Mouse (Mus musculus): ENCODE results near the gene Atp6v0b.
A peak's percentile ranks its signal among the peaks of the same experiment; 100 is the strongest.

Gene Atp6v0b

GRCm38 (mm10) chr4:117908834-117909453 lies 21.8 kb upstream of the Atp6v0b start:
- no peak for DNase-seq (ENCODE audit: low spot score)

GRCm38 (mm10) chr4:117906196-117906595 lies 19.1 kb upstream of the Atp6v0b start:
- no peak for DNase-seq (ENCODE audit: low spot score)

GRCm38 (mm10) chr4:117904761-117905160 lies 17.6 kb upstream of the Atp6v0b start:
- DNase-seq (ENCODE audit: low spot score), result no peak

GRCm38 (mm10) chr4:117904094-117904493 lies 17.0 kb upstream of the Atp6v0b start:
- DNase-seq (ENCODE audit: low spot score), result no peak

GRCm38 (mm10) chr4:117898111-117898510 lies 11.0 kb upstream of the Atp6v0b start:
- no peak for DNase-seq (ENCODE audit: low spot score)

GRCm38 (mm10) chr4:117896031-117896430 lies 8.9 kb upstream of the Atp6v0b start:
- no peak for DNase-seq (ENCODE audit: low spot score)

GRCm38 (mm10) chr4:117895339-117895738 lies 8.2 kb upstream of the Atp6v0b start:
- DNase-seq (ENCODE audit: low spot score), result no peak

- no peak for DNase-seq (ENCODE audit: low spot score)
These were observed 7.5 kb upstream of the Atp6v0b start for GRCm38 (mm10) chr4:117894601-117895000.

GRCm38 (mm10) chr4:117893376-117893775 lies 6.2 kb upstream of the Atp6v0b start:
- DNase-seq (ENCODE audit: low spot score), result peak; percentile 68

GRCm38 (mm10) chr4:117891738-117892161 lies 4.6 kb upstream of the Atp6v0b start, which contains the start of gene Dph2:
Gene Dph2 (minus strand): TSS chr4:117892032.
- DNase-seq (ENCODE audit: low spot score), result peak; percentile 67

GRCm38 (mm10) chr4:117890750-117891149 lies 3.6 kb upstream of the Atp6v0b start:
- no peak for DNase-seq (ENCODE audit: low spot score)

GRCm38 (mm10) chr4:117890031-117890430 lies 2.9 kb upstream of the Atp6v0b start:
- DNase-seq (ENCODE audit: low spot score), result no peak

- no peak for DNase-seq (ENCODE audit: low spot score)
These were observed 2.3 kb upstream of the Atp6v0b start for GRCm38 (mm10) chr4:117889471-117889870.

GRCm38 (mm10) chr4:117887920-117888319 lies 787 bp upstream of the Atp6v0b start:
- DNase-seq (ENCODE audit: low spot score), result no peak

GRCm38 (mm10) chr4:117886644-117887043 lies 489 bp downstream of the Atp6v0b start:
- DNase-seq (ENCODE audit: low spot score), result no peak

- no peak for DNase-seq (ENCODE audit: low spot score)
These were observed 1.1 kb downstream of the Atp6v0b start for GRCm38 (mm10) chr4:117885994-117886393.

GRCm38 (mm10) chr4:117885093-117885492 lies 2.0 kb downstream of the Atp6v0b start:
- DNase-seq (ENCODE audit: low spot score), result no peak

GRCm38 (mm10) chr4:117884146-117884545 lies 3.0 kb downstream of the Atp6v0b start:
- no peak for DNase-seq (ENCODE audit: low spot score)

GRCm38 (mm10) chr4:117882701-117883691 lies 4.1 kb downstream of the Atp6v0b start, which contains the start of gene B4galt2:
Gene B4galt2 (minus strand): TSS chr4:117883487.
- DNase-seq (ENCODE audit: low spot score), result peak; percentile 75

- DNase-seq (ENCODE audit: low spot score), result no peak
These were observed 8.4 kb downstream of the Atp6v0b start for GRCm38 (mm10) chr4:117878703-117879102.

GRCm38 (mm10) chr4:117878301-117878700 lies 8.8 kb downstream of the Atp6v0b start:
- no peak for DNase-seq (ENCODE audit: low spot score)

- DNase-seq (ENCODE audit: low spot score), result no peak
These were observed 13.5 kb downstream of the Atp6v0b start for GRCm38 (mm10) chr4:117873615-117874014.

GRCm38 (mm10) chr4:117872471-117872886 lies 14.7 kb downstream of the Atp6v0b start, which contains the start of gene Ccdc24:
Gene Ccdc24 (minus strand): TSS chr4:117872557.
- peak; percentile 32 for DNase-seq (ENCODE audit: low spot score)
